Mouse (Mus musculus) limb, embryonic 12.5 days (tissue): ENCODE data around the gene Tbcd. TPM values are rescaled to one million over a fixed set of nuclear protein-coding genes. Genes with fewer than 3 reads are reported as not detected.

ENCODE experiments used
- ATAC-seq: fragments of 200-750 bp; cut with Nextera tagmentation; 2 replicates; pipeline ENCODE4 v1.8.0; 2017; ENCODE audit warnings: low read depth, moderate TSS enrichment; ENCODE audit not compliant: insufficient number of reproducible peaks, insufficient read depth, low FRiP score, low TSS enrichment
- H3K27ac ChIP-seq: fragments of 300-500 bp; sonication (generic); 2 replicates; pipeline ENCODE4 v1.5.1; 2016; ENCODE audit warnings: mild to moderate bottlenecking, moderate library complexity
- H3K27me3 ChIP-seq: fragments of 300-500 bp; sonication (generic); 2 replicates; pipeline ENCODE4 v1.6.1; 2016; ENCODE audit warnings: mild to moderate bottlenecking, moderate library complexity
- H3K36me3 ChIP-seq: fragments of 300-500 bp; sonication (generic); 2 replicates; pipeline ENCODE4 v1.6.1; 2016; ENCODE audit warnings: mild to moderate bottlenecking, moderate library complexity
- H3K4me1 ChIP-seq: fragments of 300-500 bp; sonication (generic); replicated peaks from 2 replicates; pipeline ENCODE4 v1.6.1; 2016
- H3K4me2 ChIP-seq: fragments of 300-500 bp; sonication (generic); 2 replicates; pipeline ENCODE4 v1.6.1; 2016; ENCODE audit warnings: mild to moderate bottlenecking, moderate library complexity
- H3K4me3 ChIP-seq: fragments of 300-500 bp; sonication (generic); replicated peaks from 2 replicates; pipeline ENCODE4 v1.5.1; 2016; ENCODE audit warnings: mild to moderate bottlenecking
- H3K9ac ChIP-seq: fragments of 300-500 bp; sonication (generic); replicated peaks from 2 replicates; pipeline ENCODE4 v1.6.1; 2016; ENCODE audit warnings: mild to moderate bottlenecking, moderate library complexity
- H3K9me3 ChIP-seq: fragments of 300-500 bp; sonication (generic); 2 replicates; pipeline ENCODE4 v1.6.1; 2016; ENCODE audit warnings: mild to moderate bottlenecking, moderate library complexity
- WGBS: fragments of 180-500 bp; shearing (Covaris S2); methylation state at CpG from one replicate; pipeline ENCODE4 v1.1.7; 2016; 5-methylcytosine and 5-hydroxymethylcytosine counted together
- polyA plus RNA-seq: library from polyadenylated mRNA; unstranded; fragments of >200 nt; fragmentation: Nextera tagmentation; extraction: Ambion mirVana; gene quantifications from 2 replicates; pipeline ENCODE4 v1.2.1, GENCODE M21; 2016

Gene Tbcd
- polyA plus RNA-seq = 48.9 and 50.7 TPM in 2 replicates

DNA sequence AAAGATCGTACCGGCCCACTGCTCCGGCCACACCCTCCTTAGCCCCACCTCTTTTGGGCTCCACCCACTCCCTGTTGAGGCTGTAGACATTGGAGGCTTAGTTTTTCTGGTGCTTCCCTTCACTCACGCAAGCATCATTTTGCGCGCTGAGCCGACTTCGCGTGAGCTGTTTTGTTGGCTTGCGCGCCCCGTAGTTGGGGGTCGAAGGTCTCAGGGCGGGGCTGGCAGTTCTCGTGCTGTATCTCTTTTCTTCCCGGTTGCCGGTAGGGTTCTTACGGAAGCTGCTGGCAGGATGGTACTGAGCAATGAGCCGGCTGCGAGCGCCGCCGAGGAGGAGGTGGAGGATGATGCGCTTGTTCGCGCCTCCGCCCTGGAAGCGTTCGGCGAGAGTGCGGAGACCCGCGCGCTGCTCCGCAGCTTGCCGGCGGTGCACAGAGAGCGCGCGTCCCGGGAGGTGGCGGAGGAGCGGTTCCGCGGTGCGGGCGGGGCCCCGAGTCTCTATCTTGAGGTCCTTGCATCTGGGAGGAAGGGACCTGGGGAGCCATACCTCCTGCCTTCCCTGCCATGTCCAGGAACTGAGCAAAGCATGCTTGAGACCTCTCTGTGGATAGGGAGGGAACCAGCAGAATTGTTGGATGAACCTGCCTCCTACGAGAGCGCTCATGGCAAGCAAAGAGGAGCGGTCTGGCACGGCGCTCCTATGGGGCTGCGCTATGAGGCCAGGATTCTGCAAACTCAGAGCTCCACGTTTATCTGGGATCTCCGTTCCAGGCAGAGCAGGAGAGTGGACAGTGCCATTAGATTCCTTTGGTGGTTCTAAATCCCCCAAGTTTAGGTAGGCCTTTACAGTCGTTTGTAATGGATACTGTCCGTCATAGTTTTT, at the start of gene Tbcd:
Gene Tbcd, plus strand, starts transcription at position 197 of the 883 bp plus-strand sequence.
- peak within 1 kb of the TSS; percentile 80 for H3K4me2 ChIP-seq
- peak within 1 kb of the TSS; percentile 90 for H3K4me3 ChIP-seq
- under 1% methylated on average over 57 of the region's 58 CpGs for WGBS
- peaks cover 24% of the 10 kb centered on the region for H3K36me3 ChIP-seq
- ATAC-seq = peak; percentile 94
- H3K4me1 ChIP-seq = peaks cover 16% of the 10 kb centered on the region
- H3K9ac ChIP-seq = peak within 1 kb of the TSS; percentile 76
- H3K9me3 ChIP-seq = no peaks in the 10 kb centered on the region
- peak within 1 kb of the TSS; percentile 53 for H3K27ac ChIP-seq
- H3K27me3 ChIP-seq = no peaks in the 10 kb centered on the region

DNA sequence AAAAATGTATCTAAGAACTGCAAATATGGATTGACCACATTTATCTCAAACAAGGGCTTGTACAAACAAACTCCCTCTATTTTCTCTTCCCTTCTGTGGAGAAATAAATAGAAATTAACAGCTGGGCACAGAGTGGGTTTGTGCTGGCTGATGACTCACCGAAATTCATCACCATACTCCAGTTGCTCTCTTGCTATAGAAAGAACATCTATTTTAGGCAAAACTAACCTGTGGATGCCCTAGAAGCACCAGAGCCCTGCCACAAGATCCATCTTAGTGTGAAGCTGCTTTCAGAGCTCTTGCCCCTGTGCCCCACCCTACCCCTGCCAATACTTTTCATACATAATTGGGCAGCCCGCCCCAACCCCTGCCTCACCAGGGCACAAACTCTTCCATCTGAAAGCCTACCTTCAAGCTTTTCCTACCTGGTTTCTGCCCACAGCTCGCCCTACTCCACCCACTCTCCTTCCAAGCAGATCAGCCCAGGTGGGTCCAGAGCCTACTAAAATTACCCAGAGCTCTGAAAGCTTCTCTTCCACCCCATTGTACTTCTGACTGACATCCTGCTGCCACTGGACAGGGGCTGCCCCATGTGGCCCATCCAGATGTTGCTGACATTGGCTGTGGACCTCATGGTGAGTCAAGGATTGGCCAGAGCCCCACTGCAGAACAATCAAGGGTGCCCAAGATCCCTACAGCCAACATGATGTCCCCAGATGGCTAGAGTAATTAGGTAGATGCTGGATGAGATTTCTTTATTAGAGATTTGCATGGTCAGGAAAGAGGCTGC, 44.2 kb upstream of the Tbcd start:
- H3K4me3 ChIP-seq = no peak overlapping the region
- no peaks in the 10 kb centered on the region for H3K36me3 ChIP-seq
- H3K4me2 ChIP-seq = no peak overlapping the region
- no peaks in the 10 kb centered on the region for H3K4me1 ChIP-seq
- no peaks in the 10 kb centered on the region for H3K9me3 ChIP-seq
- ATAC-seq = no peak
- H3K9ac ChIP-seq = no peak overlapping the region
- no peaks in the 10 kb centered on the region for H3K27me3 ChIP-seq
- H3K27ac ChIP-seq = no peak overlapping the region
- 73% methylated on average over 3 of the region's 3 CpGs for WGBS

DNA sequence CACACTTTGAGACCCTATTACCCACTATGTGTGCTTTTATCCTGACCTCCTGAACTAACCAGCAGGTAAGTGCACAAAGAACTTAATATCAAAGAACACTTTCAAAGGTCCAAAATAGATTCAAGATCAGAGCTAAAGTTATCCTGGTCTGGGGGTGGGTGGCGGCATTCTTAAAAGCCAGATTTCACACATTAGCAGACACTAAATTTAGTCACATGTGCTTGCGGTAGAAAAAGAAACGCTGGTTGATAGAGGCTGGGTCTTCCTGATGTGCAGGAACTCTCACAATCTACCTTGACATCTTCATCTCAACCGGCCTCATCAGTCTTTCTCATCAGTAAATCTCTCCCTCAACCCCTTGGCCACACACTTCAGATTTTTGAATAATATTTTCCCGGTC, 37.0 kb upstream of the Tbcd start:
- ATAC-seq = no peak
- no peak overlapping the region for H3K9ac ChIP-seq
- H3K4me3 ChIP-seq = no peak overlapping the region
- H3K36me3 ChIP-seq = no peaks in the 10 kb centered on the region
- H3K27me3 ChIP-seq = no peaks in the 10 kb centered on the region
- H3K4me2 ChIP-seq = no peak overlapping the region
- no peak overlapping the region for H3K27ac ChIP-seq
- no peaks in the 10 kb centered on the region for H3K4me1 ChIP-seq
- H3K9me3 ChIP-seq = no peaks in the 10 kb centered on the region
- 83% methylated on average over 5 of the region's 5 CpGs for WGBS

DNA sequence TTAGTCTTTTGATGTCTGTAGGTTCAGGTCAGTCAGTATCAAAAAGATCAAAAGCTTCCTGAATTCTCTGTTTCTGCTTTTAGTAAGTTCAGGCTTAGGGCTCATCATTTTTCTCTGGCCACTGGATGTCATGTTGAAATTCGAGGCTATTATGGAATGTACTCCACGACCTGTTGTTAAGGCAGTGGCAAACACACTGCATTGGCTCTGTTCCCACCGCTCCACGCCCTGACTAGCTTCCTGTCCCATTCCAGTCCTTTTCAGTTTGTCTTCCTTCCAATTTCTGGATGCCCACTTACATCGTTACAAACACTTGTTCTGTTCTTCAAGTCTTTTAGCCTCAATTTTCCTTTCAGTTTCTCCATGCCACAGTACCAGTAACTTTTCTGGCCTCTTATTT, 36.4 kb upstream of the Tbcd start:
- no peak for ATAC-seq
- H3K9me3 ChIP-seq = no peaks in the 10 kb centered on the region

DNA sequence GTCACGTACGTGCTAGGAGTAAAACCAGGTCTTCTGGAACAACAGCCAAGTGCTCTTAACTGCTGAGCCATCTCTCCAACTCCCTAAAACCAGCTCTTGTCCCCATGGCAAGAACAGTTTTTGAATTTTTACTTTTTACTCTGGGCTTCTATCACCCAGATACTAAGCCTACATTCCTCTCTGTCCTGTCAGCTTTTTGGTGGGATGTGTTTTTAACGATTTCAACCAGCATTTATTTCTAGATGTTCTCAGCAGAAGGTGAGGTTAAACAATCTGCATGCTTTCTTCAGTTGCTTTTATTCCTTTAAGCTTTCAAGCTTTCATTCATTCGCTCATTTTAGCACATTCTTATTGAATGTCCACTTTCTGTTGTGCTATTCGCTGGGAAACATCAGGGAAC, 33.8 kb upstream of the Tbcd start:
- Histone ChIP-seq H3K36me3 (no peaks in the 10 kb centered on the region), H3K4me1 (peaks cover 11% of the 10 kb centered on the region), H3K27ac (no peak overlapping the region), H3K9ac (no peak overlapping the region), H3K9me3 (no peaks in the 10 kb centered on the region), H3K27me3 (no peaks in the 10 kb centered on the region), H3K4me2 (no peak overlapping the region), H3K4me3 (no peak overlapping the region)
- WGBS = 83% methylated on average over 5 of the region's 5 CpGs
- ATAC-seq = no peak

More for the DNA sequence above, 36.4 kb upstream of the Tbcd start:
- Histone ChIP-seq H3K27ac (no peak overlapping the region), H3K9ac (no peak overlapping the region), H3K4me2 (no peak overlapping the region), H3K4me1 (no peaks in the 10 kb centered on the region), H3K36me3 (no peaks in the 10 kb centered on the region), H3K27me3 (no peaks in the 10 kb centered on the region), H3K4me3 (no peak overlapping the region)
- 76% methylated on average over 5 of the region's 5 CpGs for WGBS

DNA sequence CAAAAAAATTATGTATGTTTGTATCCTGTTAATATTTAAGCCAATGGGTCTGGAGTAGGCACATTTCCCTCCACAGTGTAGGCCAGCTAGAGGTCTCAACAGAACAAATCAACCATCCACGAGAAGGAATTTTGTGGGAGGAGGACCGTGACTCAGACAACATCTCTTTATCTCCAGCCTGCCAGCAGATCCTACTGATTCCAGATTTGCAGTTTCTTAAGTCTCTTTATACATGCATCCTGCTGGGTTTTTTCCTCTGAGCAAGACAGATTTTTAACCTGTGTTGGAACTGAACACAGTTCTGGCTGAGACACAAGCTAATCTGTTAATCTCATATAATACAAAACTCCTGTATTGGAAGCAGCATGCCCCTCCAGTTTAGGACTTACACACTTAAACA, 32.8 kb upstream of the Tbcd start:
- H3K9ac ChIP-seq = no peak overlapping the region
- H3K27me3 ChIP-seq = no peaks in the 10 kb centered on the region
- H3K9me3 ChIP-seq = no peaks in the 10 kb centered on the region
- no peak for ATAC-seq
- H3K36me3 ChIP-seq = no peaks in the 10 kb centered on the region
- peaks cover 11% of the 10 kb centered on the region for H3K4me1 ChIP-seq
- no peak overlapping the region for H3K27ac ChIP-seq
- H3K4me3 ChIP-seq = no peak overlapping the region
- no peak overlapping the region for H3K4me2 ChIP-seq
- 75% methylated on average over 2 of the region's 2 CpGs for WGBS

DNA sequence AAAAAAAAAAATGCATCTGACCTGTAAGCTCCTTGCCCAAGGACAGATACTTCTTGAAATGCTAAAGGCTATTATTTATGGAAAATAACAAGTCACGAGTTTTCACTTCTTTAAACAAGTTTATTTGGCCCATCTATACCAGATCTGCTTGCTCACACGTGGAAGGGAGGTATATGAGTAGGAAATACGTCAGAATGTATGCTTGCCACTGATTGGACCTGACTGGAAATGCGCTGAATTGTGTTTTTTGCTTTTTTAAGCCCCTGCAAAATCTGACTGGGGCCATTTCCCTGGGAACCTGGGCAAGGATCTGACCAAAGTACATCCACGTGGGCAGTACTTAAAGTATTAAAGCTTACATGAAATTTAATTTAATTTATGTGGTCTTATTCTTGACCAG, 31.4 kb upstream of the Tbcd start:
- H3K4me2 ChIP-seq = peak overlapping the region; percentile 81
- H3K27me3 ChIP-seq = no peaks in the 10 kb centered on the region
- H3K36me3 ChIP-seq = no peaks in the 10 kb centered on the region
- H3K9me3 ChIP-seq = no peaks in the 10 kb centered on the region
- peak overlapping the region; percentile 72 for H3K4me3 ChIP-seq
- peak overlapping the region; percentile 50; the same call in 1 of the 2 replicates for H3K9ac ChIP-seq
- H3K27ac ChIP-seq = peak overlapping the region; percentile 88
- ATAC-seq = no peak
- 49% methylated on average over 5 of the region's 5 CpGs for WGBS
- H3K4me1 ChIP-seq = peaks cover 11% of the 10 kb centered on the region

DNA sequence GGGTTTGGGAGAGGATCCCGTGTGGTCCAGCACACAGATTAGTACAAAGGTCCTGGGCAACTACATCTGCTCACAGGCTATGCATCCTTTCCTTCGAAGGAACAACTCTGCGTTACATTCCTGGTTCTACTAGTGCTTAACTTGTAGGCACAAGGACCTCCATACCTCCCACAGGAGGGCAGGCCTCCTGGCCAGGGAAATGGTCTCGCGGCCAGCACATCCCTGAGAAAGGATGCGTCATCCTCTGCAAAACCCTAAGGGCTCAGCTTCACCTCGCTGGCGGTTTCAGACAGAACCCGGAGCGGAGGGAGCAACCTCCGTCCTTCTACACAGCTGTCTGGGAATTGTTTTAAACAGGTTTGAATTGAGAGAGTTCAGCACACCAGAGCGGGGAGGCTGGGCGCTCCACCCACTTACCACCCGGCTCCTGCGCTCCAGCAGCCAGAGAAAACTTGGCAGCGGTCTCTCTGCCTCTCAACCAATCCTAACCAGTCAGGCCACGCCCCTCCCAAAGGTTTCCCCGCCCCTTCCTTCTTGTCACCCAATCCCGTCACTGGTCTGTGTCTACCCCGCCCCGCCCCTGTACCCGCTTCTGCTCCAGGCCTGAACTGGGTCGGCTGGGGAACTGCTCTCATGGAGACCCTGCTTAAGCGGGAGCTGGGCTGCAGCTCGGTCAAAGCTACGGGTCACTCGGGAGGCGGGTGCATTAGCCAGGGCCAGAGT, 30.8 kb upstream of the Tbcd start, which contains the start of gene Fn3krp:
Gene Fn3krp, plus strand, starts transcription at position 572 of the 723 bp plus-strand sequence.
- peak within 1 kb of the TSS; percentile 88 for H3K27ac ChIP-seq
- peak within 1 kb of the TSS; percentile 81 for H3K4me2 ChIP-seq
- no peaks in the 10 kb centered on the region for H3K9me3 ChIP-seq
- H3K4me3 ChIP-seq = peak within 1 kb of the TSS; percentile 72
- peak; percentile 99 for ATAC-seq
- peaks cover 11% of the 10 kb centered on the region for H3K4me1 ChIP-seq
- no peaks in the 10 kb centered on the region for H3K27me3 ChIP-seq
- 2% methylated on average over 28 of the region's 28 CpGs for WGBS
- H3K36me3 ChIP-seq = no peaks in the 10 kb centered on the region
- H3K9ac ChIP-seq = peak within 1 kb of the TSS; percentile 65

DNA sequence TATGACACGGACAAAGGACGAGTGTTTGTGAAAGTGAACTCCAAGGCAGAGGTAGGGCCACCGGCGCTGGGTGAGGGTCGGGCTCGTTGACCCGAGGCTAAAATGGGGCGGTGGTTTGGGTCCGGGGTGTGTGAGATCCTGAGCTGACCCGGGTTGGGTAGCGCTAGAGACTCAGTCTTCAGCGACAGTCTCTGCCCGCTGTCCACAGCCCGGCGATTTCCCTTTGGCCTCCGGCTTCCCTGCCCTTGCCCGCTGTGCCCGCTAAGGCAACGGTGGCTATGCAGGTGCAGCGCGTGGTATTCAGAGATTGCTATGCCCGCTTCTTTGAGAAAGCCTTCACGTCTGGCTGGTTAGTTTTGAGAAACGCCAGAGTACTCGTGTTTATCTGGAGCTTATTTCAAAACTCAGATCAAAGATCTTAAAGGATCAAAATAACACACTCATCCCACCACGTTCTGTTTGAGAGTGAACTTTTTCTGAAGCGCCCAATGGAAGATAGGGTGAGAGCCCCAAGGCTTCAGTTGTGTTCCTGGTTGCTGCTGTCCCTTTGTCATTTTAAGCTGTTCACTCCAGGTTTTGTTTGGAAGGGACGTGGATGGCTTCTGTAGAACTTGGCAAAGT, 30.1 kb upstream of the Tbcd start:
- Histone ChIP-seq H3K36me3 (no peaks in the 10 kb centered on the region), H3K9ac (peak overlapping the region; percentile 65), H3K27ac (no peak overlapping the region), H3K27me3 (no peaks in the 10 kb centered on the region), H3K4me2 (peak overlapping the region; percentile 81), H3K9me3 (no peaks in the 10 kb centered on the region), H3K4me1 (peaks cover 11% of the 10 kb centered on the region), H3K4me3 (peak overlapping the region; percentile 72)
- WGBS = 1% methylated on average over 28 of the region's 28 CpGs
- no peak for ATAC-seq

DNA sequence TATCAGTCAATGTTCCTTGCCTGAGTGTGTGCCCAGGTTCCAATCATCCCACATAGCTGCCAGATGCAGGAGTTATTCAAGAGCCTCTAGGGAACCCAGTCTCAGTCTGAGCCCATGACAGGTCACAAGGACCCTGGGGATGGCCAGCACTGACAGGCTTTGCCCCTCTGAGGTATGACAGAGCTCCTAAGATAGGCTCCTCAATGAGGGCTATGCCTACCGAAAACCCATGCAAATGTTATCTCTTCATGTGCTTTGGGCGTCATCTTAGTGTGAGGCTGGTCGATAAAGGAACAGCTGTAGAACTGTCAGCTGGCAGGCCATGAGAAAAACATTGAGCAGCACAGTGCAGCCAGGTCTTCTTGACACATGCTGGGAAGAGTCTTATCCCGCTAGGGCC, 18.4 kb upstream of the Tbcd start:
- Histone ChIP-seq H3K4me1 (peaks cover 11% of the 10 kb centered on the region; the same call in 1 of the 2 replicates), H3K4me2 (no peak overlapping the region), H3K9me3 (no peaks in the 10 kb centered on the region), H3K27me3 (no peaks in the 10 kb centered on the region), H3K9ac (no peak overlapping the region), H3K36me3 (peaks cover 27% of the 10 kb centered on the region), H3K27ac (no peak overlapping the region), H3K4me3 (no peak overlapping the region)
- WGBS = 80% methylated on average over 4 of the region's 4 CpGs
- no peak for ATAC-seq
